Mouse (Mus musculus) hindbrain, embryonic 13.5 days (tissue): ENCODE data around the gene Best1. TPM values are rescaled to one million over a fixed set of nuclear protein-coding genes. Genes with fewer than 3 reads are reported as not detected.

ENCODE experiments used
- polyA plus RNA-seq: library from polyadenylated mRNA; unstranded; fragments of >200 nt; fragmentation: Nextera tagmentation; extraction: Ambion mirVana; gene quantifications from 2 replicates; pipeline ENCODE4 v1.2.1, GENCODE M21; 2015

The Best1 gene
- polyA plus RNA-seq, 1 experiment from 2014 or later = 1.5 TPM

Other genes with a start within 250 kb of the Best1 start
- gene Scgb2a2, start 154.1 kb downstream of the Best1 start, polyA plus RNA-seq = not detected in 2 replicates
- 31.3 and 32.9 TPM in 2 replicates for gene Incenp, start 102.1 kb downstream of the Best1 start, polyA plus RNA-seq
- 1,535 and 1,618 TPM in 2 replicates for gene Fth1, start 21.0 kb downstream of the Best1 start, polyA plus RNA-seq
- gene Rab3il1, start within 50 bp of the Best1 start, polyA plus RNA-seq = 22.6 and 25.1 TPM in 2 replicates
- 15.2 and 18.0 TPM in 2 replicates for gene Fads3, start 39.9 kb upstream of the Best1 start, polyA plus RNA-seq
- 149 and 152 TPM in 2 replicates for gene Fads2, start 100.1 kb upstream of the Best1 start, polyA plus RNA-seq
- 157 and 159 TPM in 2 replicates for gene Fads1, start 181.3 kb upstream of the Best1 start, polyA plus RNA-seq
- gene Tmem258, start 202.4 kb upstream of the Best1 start, polyA plus RNA-seq = 386 and 403 TPM in 2 replicates
- gene Fen1, start 202.5 kb upstream of the Best1 start, polyA plus RNA-seq = 34.4 and 34.9 TPM in 2 replicates
- 0.44 and 0.50 TPM in 2 replicates for gene Myrf, start 239.1 kb upstream of the Best1 start, polyA plus RNA-seq